Mouse (Mus musculus) midbrain, embryonic 16.5 days (tissue): ENCODE measurements at regions not wholly inside any gene's neighbourhood (a gene's known extent, or its start where the extent isn't known, plus 50 kb on each side); places are given as distances from the start of the nearest gene placed in this dataset.

Experiments used
- ATAC-seq: fragments of 200-750 bp; cut with Nextera tagmentation; 2 replicates; pipeline ENCODE4 v1.8.0; 2017; ENCODE audit warnings: moderate TSS enrichment
- H3K27ac ChIP-seq: fragments of 300-500 bp; sonication (generic); 2 replicates; pipeline ENCODE4 v1.5.1; 2014; ENCODE audit warnings: mild to moderate bottlenecking, low read length, mixed read lengths
- H3K27me3 ChIP-seq: fragments of 300-500 bp; sonication (generic); 2 replicates; pipeline ENCODE4 v1.6.1; 2014; ENCODE audit warnings: low read depth, low read length, mixed read lengths; ENCODE audit not compliant: control insufficient read depth, insufficient read depth
- H3K36me3 ChIP-seq: fragments of 300-500 bp; sonication (generic); 2 replicates; pipeline ENCODE4 v1.6.1; 2014; ENCODE audit warnings: mild to moderate bottlenecking, low read length, moderate library complexity, mixed read lengths; ENCODE audit not compliant: control insufficient read depth, insufficient read depth
- H3K4me1 ChIP-seq: fragments of 300-500 bp; sonication (generic); 2 replicates; pipeline ENCODE4 v1.6.1; 2014; ENCODE audit warnings: mild to moderate bottlenecking, low read length, mixed read lengths; ENCODE audit not compliant: control insufficient read depth, insufficient read depth
- H3K4me2 ChIP-seq: fragments of 300-500 bp; sonication (generic); 2 replicates; pipeline ENCODE4 v1.6.1; 2014; ENCODE audit warnings: mild to moderate bottlenecking, low read length, mixed read lengths
- H3K4me3 ChIP-seq: fragments of 300-500 bp; sonication (generic); 2 replicates; pipeline ENCODE4 v1.5.1; 2014; ENCODE audit warnings: low read depth, mild to moderate bottlenecking, low read length, moderate library complexity, mixed read lengths
- H3K9ac ChIP-seq: fragments of 300-500 bp; sonication (generic); 2 replicates; pipeline ENCODE4 v1.6.1; 2014; ENCODE audit warnings: low read depth, low read length, mixed read lengths
- H3K9me3 ChIP-seq: fragments of 300-500 bp; sonication (generic); replicated peaks from 2 replicates; pipeline ENCODE4 v1.6.1; 2014; ENCODE audit warnings: mild to moderate bottlenecking, low read length, mixed read lengths; ENCODE audit not compliant: control insufficient read depth, poor library complexity, severe bottlenecking
- WGBS: fragments of 180-500 bp; shearing (Covaris S2); extraction: QIAGEN DNeasy Blood & Tissue Kit; methylation state at CpG from one replicate; pipeline ENCODE4 v1.1.7; 2014; 5-methylcytosine and 5-hydroxymethylcytosine counted together

DNA sequence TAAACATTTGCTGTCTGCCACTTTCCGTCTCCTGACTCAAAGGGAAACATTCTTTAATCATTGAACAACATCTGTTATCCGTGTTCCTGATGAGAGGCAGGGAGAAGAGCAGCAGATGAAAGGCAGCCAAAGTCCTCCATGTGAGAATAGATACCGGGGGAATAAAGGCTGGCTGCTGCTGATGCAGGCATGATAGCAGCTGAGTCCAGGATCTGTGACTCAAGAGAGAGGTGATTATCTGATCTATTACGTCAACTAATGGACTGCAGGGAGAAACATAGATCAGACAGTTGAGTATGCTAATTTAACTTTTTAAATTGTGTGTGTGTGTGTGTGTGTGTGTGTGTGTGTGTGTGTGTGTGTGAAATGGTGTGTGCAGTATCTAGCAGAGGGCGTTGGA, 1140.0 kb downstream of the Dpp10 start:
- Histone ChIP-seq H3K4me2 (no peak overlapping the region), H3K4me3 (no peak overlapping the region), H3K36me3 (no peaks in the 10 kb centered on the region), H3K27ac (no peak overlapping the region), H3K4me1 (no peaks in the 10 kb centered on the region), H3K27me3 (no peaks in the 10 kb centered on the region), H3K9me3 (no peaks in the 10 kb centered on the region), H3K9ac (no peak overlapping the region)
- WGBS = 47% methylated on average over 5 of the region's 5 CpGs
- peak; percentile 54; the same call in 1 of the 2 replicates for ATAC-seq

GRCm38 (mm10) chr1:122889100-122889499, 1156.3 kb downstream of the Dpp10 start:
- H3K9ac ChIP-seq = no peak overlapping the region
- H3K4me1 ChIP-seq = no peaks in the 10 kb centered on the region
- 49% methylated on average over 2 of the region's 2 CpGs for WGBS
- no peak for ATAC-seq
- H3K27me3 ChIP-seq = no peaks in the 10 kb centered on the region
- H3K4me3 ChIP-seq = no peak overlapping the region
- H3K9me3 ChIP-seq = no peaks in the 10 kb centered on the region
- H3K27ac ChIP-seq = no peak overlapping the region
- no peak overlapping the region for H3K4me2 ChIP-seq
- H3K36me3 ChIP-seq = no peaks in the 10 kb centered on the region

- no peaks in the 10 kb centered on the region for H3K36me3 ChIP-seq
- H3K9me3 ChIP-seq = no peaks in the 10 kb centered on the region
- H3K4me3 ChIP-seq = no peak overlapping the region
- H3K4me1 ChIP-seq = no peaks in the 10 kb centered on the region
- H3K9ac ChIP-seq = no peak overlapping the region
- H3K4me2 ChIP-seq = no peak overlapping the region
- H3K27me3 ChIP-seq = no peaks in the 10 kb centered on the region
- ATAC-seq = no peak
- no peak overlapping the region for H3K27ac ChIP-seq
These were observed 1186.4 kb downstream of the Dpp10 start for GRCm38 (mm10) chr1:122858995-122859394.
